7 mouse cellular contexts compared by ENCODE assay signal in the genomic region with DNA sequence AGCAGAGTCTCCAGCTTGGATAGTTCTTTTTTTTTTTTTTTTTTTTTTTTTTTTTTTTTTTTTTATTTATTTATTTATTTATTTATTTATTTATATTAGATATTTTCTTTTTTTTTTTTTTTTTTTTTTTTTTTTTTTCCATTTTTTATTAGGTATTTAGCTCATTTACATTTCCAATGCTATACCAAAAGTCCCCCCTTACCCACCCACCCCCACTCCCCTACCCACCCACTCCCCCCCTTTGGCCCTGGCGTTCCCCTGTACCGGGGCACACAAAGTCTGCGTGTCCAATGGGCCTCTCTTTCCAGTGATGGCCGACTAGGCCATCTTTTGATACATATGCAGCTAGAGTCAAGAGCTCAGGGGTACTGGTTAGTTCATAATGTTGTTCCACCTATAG.
DNase-seq lines count a peak whose midpoint lies in the region; ATAC-seq and TF ChIP-seq lines count a peak whose summit lies in the region.
"Not testable (repeated sequence)": the region's sequence is repeated elsewhere in the genome, so short reads cannot be mapped to it uniquely, and the experiment has no call there.

No protein-coding gene starts in this region.

- H3K27ac ChIP-seq in embryonic facial prominence, embryonic 14.5 days (replicated peaks; ENCODE audit: low read depth, low read length); forebrain, embryonic 13.5 days; forebrain, embryonic 16.5 days (ENCODE audit: low read length); kidney, postnatal 0 days; midbrain, embryonic 11.5 days (ENCODE audit: low read depth, low read length); neural tube, embryonic 13.5 days (replicated peaks); stomach, embryonic 14.5 days (ENCODE audit: low read length): not testable (repeated sequence)

- H3K9ac ChIP-seq in embryonic facial prominence, embryonic 14.5 days (ENCODE audit: low read depth, low read length); forebrain, embryonic 13.5 days; forebrain, embryonic 16.5 days (replicated peaks; ENCODE audit: low read depth, low read length); kidney, postnatal 0 days (ENCODE audit: low read depth, low read length); midbrain, embryonic 11.5 days (ENCODE audit: low read length); neural tube, embryonic 13.5 days; stomach, embryonic 14.5 days (replicated peaks; ENCODE audit: low read depth, low read length): not testable (repeated sequence)

- H3K36me3 ChIP-seq in embryonic facial prominence, embryonic 14.5 days (ENCODE audit: control insufficient read depth, insufficient read depth, low read length); forebrain, embryonic 13.5 days (ENCODE audit: poor library complexity, severe bottlenecking); forebrain, embryonic 16.5 days (ENCODE audit: control insufficient read depth, insufficient read depth); kidney, postnatal 0 days (ENCODE audit: insufficient read depth, low read length); midbrain, embryonic 11.5 days (ENCODE audit: control insufficient read depth, insufficient read depth, low read length); neural tube, embryonic 13.5 days; stomach, embryonic 14.5 days (ENCODE audit: control insufficient read depth, insufficient read depth, low read length): not testable (repeated sequence)

- ATAC-seq in embryonic facial prominence, embryonic 14.5 days (ENCODE audit: low read depth) = 0 out of 2 replicates have a peak, but pooled peaks have one; percentile 67
- ATAC-seq in forebrain, embryonic 13.5 days = peak; percentile 76; the same call in 1 of the 2 replicates
- ATAC-seq in forebrain, embryonic 16.5 days = 0 out of 2 replicates have a peak, but pooled peaks have one; percentile 47
- 0 out of 2 replicates have a peak, but pooled peaks have one; percentile 66 for ATAC-seq in kidney, postnatal 0 days (replicated peaks; ENCODE audit: low FRiP score, low read depth)
- ATAC-seq in midbrain, embryonic 11.5 days (ENCODE audit: low FRiP score) = peak; percentile 73; the same call in 1 of the 2 replicates
- peak; percentile 61; the same call in 1 of the 2 replicates for ATAC-seq in neural tube, embryonic 13.5 days (ENCODE audit: low read depth)
- peak; percentile 67; the same call in 1 of the 2 replicates for ATAC-seq in stomach, embryonic 14.5 days (ENCODE audit: insufficient number of reproducible peaks, insufficient read depth, low FRiP score, low read depth)

- H3K9me3 ChIP-seq in embryonic facial prominence, embryonic 14.5 days (ENCODE audit: control insufficient read depth, low read length); forebrain, embryonic 13.5 days (replicated peaks); forebrain, embryonic 16.5 days (ENCODE audit: control insufficient read depth, low read length); kidney, postnatal 0 days (replicated peaks; ENCODE audit: low read length); midbrain, embryonic 11.5 days (ENCODE audit: control insufficient read depth, low read length); neural tube, embryonic 13.5 days; stomach, embryonic 14.5 days (ENCODE audit: control insufficient read depth, low read depth, low read length): not testable (repeated sequence)

- H3K4me3 ChIP-seq in embryonic facial prominence, embryonic 14.5 days (ENCODE audit: low read depth, low read length); forebrain, embryonic 13.5 days; forebrain, embryonic 16.5 days (replicated peaks; ENCODE audit: low read length); kidney, postnatal 0 days (replicated peaks; ENCODE audit: low read depth, low read length); midbrain, embryonic 11.5 days (ENCODE audit: low read depth, low read length); neural tube, embryonic 13.5 days; stomach, embryonic 14.5 days (ENCODE audit: low read depth, low read length): not testable (repeated sequence)

- H3K4me2 ChIP-seq in embryonic facial prominence, embryonic 14.5 days (ENCODE audit: low read depth, low read length); forebrain, embryonic 13.5 days; forebrain, embryonic 16.5 days (ENCODE audit: low read length); kidney, postnatal 0 days (ENCODE audit: low read length); midbrain, embryonic 11.5 days; neural tube, embryonic 13.5 days; stomach, embryonic 14.5 days (replicated peaks; ENCODE audit: low read depth, low read length): not testable (repeated sequence)

- not testable (repeated sequence) for TF ChIP-seq CTCF in kidney, postnatal 0 days (IDR thresholded peaks at IDR 0.05; ENCODE audit: low read depth)

- H3K27me3 ChIP-seq in embryonic facial prominence, embryonic 14.5 days (replicated peaks; ENCODE audit: control insufficient read depth, insufficient read depth, low read length); forebrain, embryonic 13.5 days; forebrain, embryonic 16.5 days (replicated peaks; ENCODE audit: control insufficient read depth, insufficient read depth, low read length); kidney, postnatal 0 days (ENCODE audit: insufficient read depth, low read length); midbrain, embryonic 11.5 days (ENCODE audit: control insufficient read depth, insufficient read depth, low read length); neural tube, embryonic 13.5 days; stomach, embryonic 14.5 days (ENCODE audit: control insufficient read depth, insufficient read depth, low read length): not testable (repeated sequence)

- not testable (repeated sequence) for DNase-seq in embryonic facial prominence, embryonic 14.5 days (ENCODE audit: low spot score); kidney, postnatal 0 days (ENCODE audit: low spot score); midbrain, embryonic 11.5 days (ENCODE audit: low spot score, missing footprints)

- not testable (repeated sequence) for H3K4me1 ChIP-seq in embryonic facial prominence, embryonic 14.5 days (ENCODE audit: control insufficient read depth, insufficient read depth, low read length); forebrain, embryonic 13.5 days; forebrain, embryonic 16.5 days (replicated peaks; ENCODE audit: control insufficient read depth, insufficient read depth, low read length); kidney, postnatal 0 days (replicated peaks; ENCODE audit: insufficient read depth, low read length); midbrain, embryonic 11.5 days (ENCODE audit: control insufficient read depth, insufficient read depth, low read length); neural tube, embryonic 13.5 days (replicated peaks); stomach, embryonic 14.5 days (ENCODE audit: control insufficient read depth, insufficient read depth, low read length)

- WGBS in embryonic facial prominence, embryonic 14.5 days = no CpG with 5 or more reads among the region's 4 CpGs
- no CpG with 5 or more reads among the region's 4 CpGs for WGBS in forebrain, embryonic 13.5 days
- no CpG with 5 or more reads among the region's 4 CpGs for WGBS in forebrain, embryonic 16.5 days
- WGBS in kidney, postnatal 0 days = no CpG with 5 or more reads among the region's 4 CpGs
- no CpG with 5 or more reads among the region's 4 CpGs for WGBS in midbrain, embryonic 11.5 days
- no CpG with 5 or more reads among the region's 4 CpGs for WGBS in neural tube, embryonic 13.5 days
- WGBS in stomach, embryonic 14.5 days = no CpG with 5 or more reads among the region's 4 CpGs
